Mouse (Mus musculus) gastrocnemius, postnatal 14 days (tissue): ENCODE results near the gene Grsf1. TPM values are rescaled to one million over a fixed set of nuclear protein-coding genes. Genes with fewer than 3 reads are reported as not detected.
A peak's percentile ranks its signal among the peaks of the same experiment; 100 is the strongest.

ENCODE experiments used
- DNase-seq: peaks from one replicate; pipeline ENCODE4 v3.0.0; 2021; ENCODE audit warnings: mixed read lengths
- intact Hi-C: fragments of 180-260 bp; cut with DNase I; formaldehyde crosslinking; loops from one replicate; pipeline ENCODE4 v1.15.1; 2025; ENCODE audit warnings: low total_unique reads
- total RNA-seq, 2 experiments: library from RNA; stranded (reverse); gene quantifications; 2 replicates each; pipeline ENCODE4 v1.2.3; 2021

Gene Grsf1
- total RNA-seq, 2 experiments from 2014 or later: 112 to 120 TPM

DNA sequence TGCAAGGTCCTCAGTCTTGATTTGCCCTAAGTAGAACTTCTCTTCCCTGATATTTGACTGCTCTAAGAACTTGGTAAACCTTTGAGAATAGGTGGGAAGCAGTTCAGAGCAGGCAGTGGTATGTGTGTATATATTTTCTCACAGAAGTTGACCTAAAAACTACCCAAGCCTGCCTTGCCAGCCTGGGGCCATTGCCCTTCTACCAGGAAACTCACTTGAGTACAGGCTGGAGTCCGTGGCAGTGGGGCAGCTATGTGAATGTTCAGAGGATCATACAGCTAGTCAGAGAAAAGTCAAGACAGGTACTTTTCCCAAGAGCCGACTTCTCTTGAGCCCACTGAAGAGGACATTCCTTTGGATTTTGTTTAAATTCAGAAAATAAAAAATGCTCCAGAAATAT is 31.1 kb downstream of the Grsf1 start:
- DNase-seq: no peak
- intact Hi-C loops: no loop called here

DNA sequence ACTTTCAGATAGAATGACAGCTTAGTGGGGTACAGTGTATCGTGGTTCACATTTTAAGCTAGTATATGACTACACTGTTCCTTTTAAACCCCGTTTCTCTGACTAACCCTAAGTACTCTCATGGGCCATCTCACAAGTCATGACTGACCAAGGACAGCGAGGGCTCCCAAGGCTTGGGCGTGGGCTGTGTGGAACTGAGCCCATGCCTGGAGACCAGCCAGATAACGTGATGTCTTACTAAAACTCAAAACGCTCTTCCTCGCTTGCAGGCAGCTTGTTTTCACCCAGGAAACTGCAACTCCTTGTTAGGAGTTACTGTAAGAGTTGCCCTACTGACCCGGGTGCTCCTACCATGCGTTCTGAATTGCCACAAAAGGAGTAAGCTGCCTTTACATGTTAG is 32.5 kb downstream of the Grsf1 start:
- peak; percentile 58 for DNase-seq
- intact Hi-C loops: no loop called here

DNA sequence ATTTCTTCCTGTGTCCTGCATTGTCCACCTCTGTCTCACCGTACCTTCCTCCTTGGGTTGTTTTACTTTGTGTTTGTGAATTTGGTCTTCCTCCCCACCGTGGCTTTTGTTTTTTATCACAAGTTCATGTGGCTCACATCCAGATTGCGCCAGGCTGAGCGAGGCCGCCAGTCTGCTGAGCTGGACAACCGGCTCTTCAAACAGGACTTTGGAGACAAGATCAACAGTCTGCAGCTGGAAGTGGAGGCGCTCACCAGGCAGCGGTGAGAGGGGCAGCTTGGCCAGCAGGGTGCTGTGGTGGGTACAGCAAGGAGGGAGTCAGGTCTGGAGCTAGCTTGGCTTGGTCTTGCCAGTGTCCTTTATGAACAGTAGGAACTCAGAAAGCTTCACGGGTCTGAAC is 33.2 kb downstream of the Grsf1 start:
- intact Hi-C loops: no loop called here
- DNase-seq: no peak

DNA sequence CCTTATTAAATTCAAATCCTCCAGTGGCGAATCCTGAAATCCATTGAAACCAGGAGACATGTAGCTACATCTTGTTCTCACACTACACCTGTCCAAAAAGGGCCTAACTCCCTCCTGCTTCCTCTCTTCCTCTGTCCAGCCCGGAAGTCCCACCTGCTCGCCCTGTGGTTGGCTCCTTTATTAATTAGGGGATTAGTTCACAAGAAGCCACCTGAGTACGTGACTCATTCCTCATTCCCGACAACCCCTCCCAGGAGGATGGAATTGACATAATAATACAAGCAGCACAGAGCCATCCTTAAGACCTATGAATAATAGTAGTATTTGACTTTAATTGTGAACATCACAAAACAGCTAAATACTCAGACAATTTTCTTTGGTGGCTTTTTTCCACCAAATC is 41.9 kb downstream of the Grsf1 start:
- no peak for DNase-seq
- intact Hi-C loops: no loop called here

DNA sequence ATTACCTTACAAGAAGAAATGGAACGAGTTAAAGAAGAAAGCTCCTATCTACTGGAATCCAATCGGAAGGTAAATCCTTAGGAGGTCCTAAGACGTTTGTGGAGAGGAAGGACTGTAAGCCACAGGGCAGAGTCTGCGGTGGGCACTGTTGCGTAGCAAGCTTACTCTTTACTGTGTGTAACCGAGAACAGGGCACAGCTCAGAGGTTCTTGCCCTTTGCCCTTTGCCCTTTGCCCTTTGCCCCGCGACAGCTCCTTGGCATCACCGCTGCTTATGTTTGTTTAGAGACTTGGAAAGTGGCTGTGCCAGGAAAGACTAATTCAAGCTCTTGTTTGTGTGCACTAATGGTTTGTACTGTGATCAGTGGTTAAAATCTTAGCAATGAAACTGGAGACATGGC is 43.5 kb downstream of the Grsf1 start:
- intact Hi-C loops: no loop called here
- no peak for DNase-seq

DNA sequence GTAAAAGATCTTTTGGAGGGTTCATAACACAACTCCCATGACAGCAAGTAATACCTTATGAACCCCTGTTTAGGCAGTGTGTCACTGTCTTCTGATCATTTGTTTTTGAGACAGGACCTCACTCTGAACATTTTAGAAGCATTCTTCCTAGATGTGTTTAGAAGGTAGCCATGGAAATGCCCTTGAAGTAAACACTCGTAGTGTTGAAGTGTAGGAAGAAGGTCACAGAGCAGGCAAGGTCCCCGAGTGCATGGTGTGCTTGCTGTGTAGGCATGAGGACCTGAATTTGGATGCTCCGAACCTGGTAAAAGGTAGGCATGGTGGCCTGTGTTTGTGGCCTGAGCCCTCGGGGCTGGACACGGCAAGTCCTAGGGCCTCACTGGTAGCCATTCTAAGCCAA is 44.4 kb downstream of the Grsf1 start:
- intact Hi-C loops: no loop called here
- no peak for DNase-seq

DNA sequence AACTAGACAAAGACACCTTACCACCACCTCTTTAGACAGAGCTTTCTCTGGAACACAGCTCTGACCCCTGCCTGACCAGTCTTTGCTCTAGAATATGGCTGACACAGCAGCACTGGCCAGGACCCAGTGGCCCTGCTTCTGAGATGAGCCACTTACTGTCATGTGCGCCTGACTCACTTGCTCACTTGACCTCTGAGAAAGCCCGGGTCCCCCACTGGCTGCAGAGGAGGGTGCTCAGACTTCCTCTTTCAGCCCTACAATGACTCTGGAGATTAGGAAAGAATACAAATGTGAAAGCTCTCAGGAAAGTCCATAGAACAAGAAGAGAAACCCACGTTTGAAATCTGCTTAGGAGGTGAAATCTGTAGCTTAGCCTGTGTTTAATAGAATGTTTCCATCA is 45.1 kb downstream of the Grsf1 start:
- intact Hi-C loops: no loop called here
- DNase-seq: peak; percentile 27

DNA sequence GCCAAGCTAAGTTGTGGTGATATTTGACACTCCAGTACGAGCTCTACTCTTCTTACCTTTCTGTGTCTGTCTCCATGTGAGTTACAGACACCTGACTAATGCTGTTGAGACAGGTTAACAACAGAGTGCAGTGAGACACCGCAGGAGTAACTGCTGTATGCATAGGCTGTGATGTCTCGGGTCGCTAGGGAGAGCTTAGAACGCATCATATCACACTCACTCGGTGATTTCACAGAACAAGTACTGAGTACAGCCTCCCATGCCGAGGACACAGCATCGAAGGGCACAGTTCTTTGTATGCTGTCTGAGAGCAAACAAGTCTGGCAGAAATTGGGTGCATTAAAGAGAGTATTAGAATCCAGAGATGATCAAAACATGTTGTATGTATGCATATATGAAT is 46.0 kb downstream of the Grsf1 start:
- intact Hi-C loops: no loop called here
- no peak for DNase-seq

DNA sequence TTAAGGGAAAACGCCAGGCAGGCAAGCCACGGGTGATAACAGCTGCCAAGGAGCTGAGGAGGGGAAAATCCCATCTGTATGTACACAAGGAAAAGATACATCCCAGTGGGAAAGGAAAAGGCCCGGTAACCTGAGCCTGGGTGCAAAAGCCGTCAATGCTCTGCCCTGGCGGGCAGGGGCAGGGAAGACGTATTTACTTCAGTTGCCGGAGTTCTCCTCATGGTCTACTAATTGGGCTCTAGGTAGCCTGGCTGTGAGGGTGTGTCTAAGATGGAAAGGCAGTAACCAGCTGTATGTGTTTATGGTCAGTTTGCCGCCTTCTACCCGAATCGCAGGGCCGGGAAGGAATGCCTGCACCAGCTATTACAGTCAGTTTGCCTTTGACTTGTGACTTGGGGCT is 46.8 kb downstream of the Grsf1 start:
- intact Hi-C loops: no loop called here

DNA sequence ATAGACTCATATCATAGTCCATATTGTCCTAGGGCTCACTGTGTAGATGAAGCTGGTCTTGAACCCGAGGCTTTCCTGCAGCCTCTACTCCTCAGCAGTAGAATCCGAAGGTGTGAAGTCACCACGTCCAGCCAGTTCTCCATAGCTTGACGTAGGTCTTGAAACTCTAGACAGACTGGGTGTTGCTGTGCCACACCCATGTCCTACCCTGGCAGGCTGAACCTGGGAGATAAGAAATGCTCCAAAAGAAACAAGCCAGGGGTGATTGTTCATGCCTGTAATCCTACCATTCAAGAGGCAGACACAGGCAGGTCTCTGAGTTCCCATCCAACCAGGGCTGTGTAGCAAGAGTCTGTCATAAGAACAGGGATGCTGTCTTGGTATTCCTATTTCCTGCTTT is 48.4 kb downstream of the Grsf1 start:
- intact Hi-C loops: no loop called here
- no peak for DNase-seq

More for the DNA sequence above, 46.8 kb downstream of the Grsf1 start:
- no peak for DNase-seq

DNA sequence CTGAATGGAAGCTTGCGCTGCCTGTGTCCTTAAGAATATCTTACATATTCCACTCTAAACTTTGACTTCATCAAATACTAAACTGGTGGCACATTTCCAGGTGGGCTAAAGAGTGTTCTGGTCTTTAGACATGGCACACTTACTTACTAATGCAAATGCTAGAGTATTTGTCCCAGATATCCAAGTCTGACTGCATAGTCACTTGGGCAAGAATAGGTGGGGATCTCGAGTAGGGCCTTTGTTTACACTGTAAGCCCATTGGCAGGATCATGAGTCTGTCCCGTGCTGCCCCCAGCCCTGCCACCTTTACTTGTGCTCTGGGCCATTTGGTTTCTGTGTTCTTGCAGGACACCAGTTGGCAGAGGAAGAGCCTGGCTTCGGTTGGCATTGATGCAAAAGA is 59.0 kb downstream of the Grsf1 start:
- DNase-seq: no peak
- intact Hi-C loops: no loop called here

DNA sequence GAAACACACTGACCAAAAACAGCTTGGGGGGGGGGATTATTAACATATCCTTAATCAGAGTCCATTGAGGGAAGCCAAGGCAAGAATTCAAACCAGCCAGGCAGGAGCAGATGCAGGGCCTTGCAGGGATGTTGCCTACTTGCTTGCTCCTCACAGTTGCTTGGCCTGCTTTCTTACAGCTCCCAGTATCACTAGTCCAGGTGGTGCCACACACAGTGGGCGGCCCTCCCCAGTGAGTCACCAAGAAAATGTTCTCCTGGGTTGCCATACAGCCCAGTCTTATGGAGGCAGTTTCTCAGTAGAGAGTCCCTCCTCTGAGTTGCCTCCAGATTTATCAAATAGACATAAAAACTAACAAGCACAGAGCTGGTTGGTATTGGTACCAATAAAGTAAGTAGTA is 61.8 kb downstream of the Grsf1 start:
- intact Hi-C loops: no loop called here
- DNase-seq: no peak

Other genes with a start within 250 kb of the Grsf1 start
- not detected for gene Ambn, start 220.2 kb downstream of the Grsf1 start, total RNA-seq
- gene Enam, start 188.2 kb downstream of the Grsf1 start, total RNA-seq: not detected
- under 1 TPM; 0.24 to 0.43 TPM for gene Jchain, start 148.3 kb downstream of the Grsf1 start, total RNA-seq
- 10 to 100 TPM; 22.5 to 23.4 TPM for gene Utp3, start 121.7 kb downstream of the Grsf1 start, total RNA-seq
- gene Rufy3, start 111.1 kb downstream of the Grsf1 start, total RNA-seq: 1 to 10 TPM; 7.0 to 8.4 TPM
- gene Mob1b, start 44.7 kb upstream of the Grsf1 start, total RNA-seq: 10 to 100 TPM; 25.8 to 29.9 TPM
- gene Dck, start 88.8 kb upstream of the Grsf1 start, total RNA-seq: 1 to 10 TPM; 2.6 to 3.8 TPM
- 1 to 10 TPM; 4.7 to 6.0 TPM for gene Slc4a4, start 210.6 kb upstream of the Grsf1 start, total RNA-seq